9 mouse cellular contexts compared by ENCODE assay signal in the genomic region with DNA sequence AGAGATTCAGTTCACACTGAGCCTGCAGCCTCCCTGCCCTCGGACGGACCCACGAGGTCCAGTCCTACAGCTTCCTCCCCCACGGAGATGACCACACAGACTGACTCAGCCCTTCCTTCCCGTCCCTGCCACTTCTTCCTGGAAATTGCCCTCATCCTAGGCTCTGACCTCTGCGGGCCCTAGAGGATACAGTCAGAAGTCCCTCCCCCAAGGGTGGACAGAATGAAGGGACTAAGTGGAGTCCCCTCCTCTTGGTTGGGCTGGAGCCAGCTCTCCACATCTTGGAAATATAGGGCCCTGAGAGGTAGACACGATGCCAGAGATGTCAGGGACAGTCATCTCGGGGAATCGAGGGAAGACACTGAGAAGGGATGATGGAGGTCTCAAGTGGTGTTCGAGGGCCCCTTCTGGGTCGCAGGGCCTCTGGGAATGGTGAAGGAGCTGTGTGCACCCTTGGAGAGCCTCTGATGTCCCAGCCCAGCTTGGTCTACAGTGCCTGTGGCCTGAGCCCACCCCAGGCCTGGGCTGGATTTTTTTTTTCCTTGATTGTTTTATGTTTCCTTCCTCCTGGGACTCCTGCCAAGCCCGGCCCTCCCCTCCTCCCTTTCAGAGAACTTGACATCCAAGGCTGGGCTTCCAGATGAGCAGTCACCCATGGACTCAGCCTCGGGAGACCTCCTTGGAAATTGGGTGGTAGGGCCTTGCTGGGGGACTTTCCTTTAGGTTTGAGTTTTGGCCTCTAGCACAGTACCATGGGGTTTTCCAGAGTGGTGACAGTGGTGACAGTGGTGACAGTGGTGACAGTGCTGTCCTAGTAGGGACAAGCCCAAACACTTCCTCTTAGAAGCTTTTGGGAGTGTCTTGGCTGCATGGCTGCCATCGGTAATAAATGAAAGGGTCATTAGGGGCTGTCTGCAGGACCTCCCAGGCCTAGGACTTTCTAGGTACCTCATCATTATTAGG. TPM values are rescaled to one million over a fixed set of nuclear protein-coding genes. Genes with fewer than 3 reads are reported as not detected.
A peak's percentile ranks its signal among the peaks of the same experiment; 100 is the strongest.
DNase-seq lines count a peak whose midpoint lies in the region; ATAC-seq and TF ChIP-seq lines count a peak whose summit lies in the region.
"Had no signal": no experiment of that assay in that cellular context is flagged by ENCODE, and none has a peak within 500 bp of the region (broad histone marks: within the 10 kb centered on the region; RNA-seq: fewer than 3 reads in every experiment).

No protein-coding gene starts in this region.

- H3K9ac ChIP-seq in forebrain, postnatal 0 days = no peak overlapping the region
- H3K9ac ChIP-seq in forebrain, embryonic 16.5 days (replicated peaks; ENCODE audit: low read depth, low read length) = no peak overlapping the region
- no peak overlapping the region for H3K9ac ChIP-seq in intestine, embryonic 14.5 days (ENCODE audit: low read length)
- no peak overlapping the region for H3K9ac ChIP-seq in liver, postnatal 0 days (replicated peaks)
- H3K9ac ChIP-seq: neural tube, embryonic 12.5 days had no signal

- no peak for TF ChIP-seq CTCF in forebrain, postnatal 0 days (IDR thresholded peaks at IDR 0.05; ENCODE audit: low read depth)
- no peak for TF ChIP-seq CTCF in liver, postnatal 0 days (IDR thresholded peaks at IDR 0.05; ENCODE audit: low read depth)

- no peaks in the 10 kb centered on the region for H3K4me1 ChIP-seq in forebrain, postnatal 0 days (ENCODE audit: insufficient read depth)
- peaks cover 18% of the 10 kb centered on the region for H3K4me1 ChIP-seq in forebrain, embryonic 16.5 days (replicated peaks; ENCODE audit: control insufficient read depth, insufficient read depth, low read length)
- H3K4me1 ChIP-seq in brown adipose tissue, adult 24 weeks (ENCODE audit: control insufficient read depth, insufficient read depth, insufficient read length, low read length) = peaks cover 30% of the 10 kb centered on the region
- H3K4me1 ChIP-seq in intestine, embryonic 14.5 days (replicated peaks; ENCODE audit: control insufficient read depth, insufficient read depth, low read length) = peaks cover 29% of the 10 kb centered on the region
- peaks cover 25% of the 10 kb centered on the region for H3K4me1 ChIP-seq in liver, postnatal 0 days (ENCODE audit: insufficient read depth)

- no peak for TF ChIP-seq EP300 in liver, postnatal 0 days (IDR thresholded peaks at IDR 0.05; ENCODE audit: low read depth)

- H3K4me2 ChIP-seq in forebrain, postnatal 0 days (ENCODE audit: low read depth) = no peak overlapping the region
- H3K4me2 ChIP-seq in forebrain, embryonic 16.5 days (ENCODE audit: low read length) = no peak overlapping the region
- no peak overlapping the region for H3K4me2 ChIP-seq in intestine, embryonic 14.5 days (ENCODE audit: low read length)
- H3K4me2 ChIP-seq in liver, postnatal 0 days (ENCODE audit: low read depth, low read length) = no peak overlapping the region
- H3K4me2 ChIP-seq: neural tube, embryonic 12.5 days had no signal

- H3K36me3 ChIP-seq in forebrain, postnatal 0 days (ENCODE audit: insufficient read depth) = no peaks in the 10 kb centered on the region
- no peaks in the 10 kb centered on the region for H3K36me3 ChIP-seq in forebrain, embryonic 16.5 days (ENCODE audit: control insufficient read depth, insufficient read depth)
- no peaks in the 10 kb centered on the region for H3K36me3 ChIP-seq in intestine, embryonic 14.5 days (ENCODE audit: control insufficient read depth, insufficient read depth, low read length)
- H3K36me3 ChIP-seq in liver, postnatal 0 days (replicated peaks; ENCODE audit: insufficient read depth, low read length) = no peaks in the 10 kb centered on the region
- H3K36me3 ChIP-seq: neural tube, embryonic 12.5 days had no signal

- 64% methylated on average over 14 of the region's 14 CpGs for WGBS in forebrain, postnatal 0 days
- WGBS in forebrain, embryonic 16.5 days = 68% methylated on average over 14 of the region's 14 CpGs
- WGBS in intestine, embryonic 14.5 days = 49% methylated on average over 14 of the region's 14 CpGs
- WGBS in liver, postnatal 0 days (ENCODE audit: insufficient replicate concordance) = 52% methylated on average over 14 of the region's 14 CpGs

- no peaks in the 10 kb centered on the region for H3K9me3 ChIP-seq in forebrain, postnatal 0 days (ENCODE audit: low read length)
- no peaks in the 10 kb centered on the region for H3K9me3 ChIP-seq in forebrain, embryonic 16.5 days (ENCODE audit: control insufficient read depth, low read length)
- H3K9me3 ChIP-seq in intestine, embryonic 14.5 days (ENCODE audit: control insufficient read depth, low read length) = no peaks in the 10 kb centered on the region
- no peaks in the 10 kb centered on the region for H3K9me3 ChIP-seq in liver, postnatal 0 days (ENCODE audit: low read length)
- H3K9me3 ChIP-seq: neural tube, embryonic 12.5 days had no signal

- no peaks in the 10 kb centered on the region for H3K27me3 ChIP-seq in forebrain, postnatal 0 days (ENCODE audit: insufficient read depth, low read length)
- 0 out of 2 replicates have a peak, but pooled peaks cover 2% of the 10 kb centered on the region for H3K27me3 ChIP-seq in forebrain, embryonic 16.5 days (replicated peaks; ENCODE audit: control insufficient read depth, insufficient read depth, low read length)
- no peaks in the 10 kb centered on the region for H3K27me3 ChIP-seq in intestine, embryonic 14.5 days (replicated peaks; ENCODE audit: control insufficient read depth, insufficient read depth, low read length)
- no peaks in the 10 kb centered on the region; the same call in 1 of the 2 replicates for H3K27me3 ChIP-seq in liver, postnatal 0 days (ENCODE audit: insufficient read depth, low read length)

- H3K27ac ChIP-seq in forebrain, postnatal 0 days (ENCODE audit: low read depth, low read length) = no peak overlapping the region
- H3K27ac ChIP-seq in forebrain, embryonic 16.5 days (ENCODE audit: low read length) = no peak overlapping the region
- peak overlapping the region; percentile 97 for H3K27ac ChIP-seq in brown adipose tissue, adult 24 weeks (replicated peaks; ENCODE audit: low read depth, low read length)
- H3K27ac ChIP-seq in intestine, embryonic 14.5 days (ENCODE audit: low read depth) = peak overlapping the region; percentile 10; the same call in 1 of the 2 replicates
- peak overlapping the region; percentile 58 for H3K27ac ChIP-seq in liver, postnatal 0 days (ENCODE audit: low read depth)
- H3K27ac ChIP-seq: neural tube, embryonic 12.5 days had no signal

- DNase-seq in forebrain, postnatal 0 days = peak; percentile 16
- peak; percentile 64 for DNase-seq in intestine, embryonic 14.5 days (ENCODE audit: low spot score)
- DNase-seq in liver, postnatal 0 days = no peak
- DNase-seq in thymus, postnatal 25 days = no peak
- DNase-seq in embryo, embryonic 10.5 days (ENCODE audit: low spot score) = no peak
- DNase-seq in spleen, adult 18-20 months = no peak

- ATAC-seq in forebrain, postnatal 0 days = no peak
- ATAC-seq in forebrain, embryonic 16.5 days = no peak
- ATAC-seq in intestine, embryonic 14.5 days (replicated peaks; ENCODE audit: low FRiP score, low TSS enrichment, low read depth) = no peak
- peak; percentile 48 for ATAC-seq in liver, postnatal 0 days

- no peak overlapping the region for H3K4me3 ChIP-seq in forebrain, postnatal 0 days (ENCODE audit: low read depth, low read length)
- H3K4me3 ChIP-seq in forebrain, embryonic 16.5 days (replicated peaks; ENCODE audit: low read length) = no peak overlapping the region
- no peak overlapping the region for H3K4me3 ChIP-seq in brown adipose tissue, adult 24 weeks (ENCODE audit: insufficient read depth, low read depth, low read length)
- no peak overlapping the region for H3K4me3 ChIP-seq in intestine, embryonic 14.5 days (ENCODE audit: low read depth, low read length)
- H3K4me3 ChIP-seq in liver, postnatal 0 days (ENCODE audit: low read depth, low read length) = no peak overlapping the region
- H3K4me3 ChIP-seq: neural tube, embryonic 12.5 days had no signal

RNA-seq across cellular contexts. Expression of gene Cdc42ep2, which starts 5.3 kb away (rescaled TPM):
- total RNA-seq in forebrain, postnatal 0 days (2014; rRNA removed) = 13.3 and 18.4 TPM in 2 replicates
- 13.5 and 15.6 TPM in 2 replicates for polyA plus RNA-seq in forebrain, postnatal 0 days (2015; fragmentation: Nextera tagmentation; extraction: Ambion mirVana)
- polyA plus RNA-seq in forebrain, embryonic 16.5 days (2015; fragmentation: Nextera tagmentation; extraction: Ambion mirVana) = 11.1 and 12.4 TPM in 2 replicates
- 4.0 and 5.4 TPM in 2 replicates for polyA plus RNA-seq in brown adipose tissue, adult 24 weeks (2012; ENCODE audit: insufficient read depth, insufficient read length, missing spikeins)
- polyA plus RNA-seq in intestine, embryonic 14.5 days (2014; fragmentation: Nextera tagmentation; extraction: Ambion mirVana) = 7.0 and 9.3 TPM in 2 replicates
- polyA plus RNA-seq in liver, postnatal 0 days (2015; fragmentation: Nextera tagmentation; extraction: Ambion mirVana) = 3.0 TPM in 2 replicates

RNA-seq across cellular contexts. Expression of gene Dpf2, which starts 17.1 kb away (rescaled TPM):
- total RNA-seq in forebrain, postnatal 0 days (2014; rRNA removed) = 52.8 and 64.5 TPM in 2 replicates
- polyA plus RNA-seq in forebrain, postnatal 0 days (2015; fragmentation: Nextera tagmentation; extraction: Ambion mirVana) = 56.8 and 60.1 TPM in 2 replicates
- polyA plus RNA-seq in forebrain, embryonic 16.5 days (2015; fragmentation: Nextera tagmentation; extraction: Ambion mirVana) = 124 and 126 TPM in 2 replicates
- polyA plus RNA-seq in brown adipose tissue, adult 24 weeks (2012; ENCODE audit: insufficient read depth, insufficient read length, missing spikeins) = 22.6 and 36.6 TPM in 2 replicates
- 131 and 145 TPM in 2 replicates for polyA plus RNA-seq in intestine, embryonic 14.5 days (2014; fragmentation: Nextera tagmentation; extraction: Ambion mirVana)
- 28.1 and 32.6 TPM in 2 replicates for polyA plus RNA-seq in liver, postnatal 0 days (2015; fragmentation: Nextera tagmentation; extraction: Ambion mirVana)

RNA-seq across cellular contexts. Expression of gene Pola2, which starts 34.1 kb away (rescaled TPM):
- 12.4 and 18.1 TPM in 2 replicates for total RNA-seq in forebrain, postnatal 0 days (2014; rRNA removed)
- 13.7 and 15.3 TPM in 2 replicates for polyA plus RNA-seq in forebrain, postnatal 0 days (2015; fragmentation: Nextera tagmentation; extraction: Ambion mirVana)
- 31.9 and 34.2 TPM in 2 replicates for polyA plus RNA-seq in forebrain, embryonic 16.5 days (2015; fragmentation: Nextera tagmentation; extraction: Ambion mirVana)
- polyA plus RNA-seq in brown adipose tissue, adult 24 weeks (2012; ENCODE audit: insufficient read depth, insufficient read length, missing spikeins) = 6.5 and 7.0 TPM in 2 replicates
- polyA plus RNA-seq in intestine, embryonic 14.5 days (2014; fragmentation: Nextera tagmentation; extraction: Ambion mirVana) = 84.4 and 87.9 TPM in 2 replicates
- 19.2 and 21.5 TPM in 2 replicates for polyA plus RNA-seq in liver, postnatal 0 days (2015; fragmentation: Nextera tagmentation; extraction: Ambion mirVana)

RNA-seq across cellular contexts. Expression of gene Tigd3, which starts 36.0 kb away (rescaled TPM):
- total RNA-seq in forebrain, postnatal 0 days (2014; rRNA removed) = 9.9 and 14.2 TPM in 2 replicates
- 8.6 and 10.2 TPM in 2 replicates for polyA plus RNA-seq in forebrain, postnatal 0 days (2015; fragmentation: Nextera tagmentation; extraction: Ambion mirVana)
- polyA plus RNA-seq in forebrain, embryonic 16.5 days (2015; fragmentation: Nextera tagmentation; extraction: Ambion mirVana) = 11.0 and 13.7 TPM in 2 replicates
- not detected in 2 replicates for polyA plus RNA-seq in brown adipose tissue, adult 24 weeks (2012; ENCODE audit: insufficient read depth, insufficient read length, missing spikeins)
- polyA plus RNA-seq in intestine, embryonic 14.5 days (2014; fragmentation: Nextera tagmentation; extraction: Ambion mirVana) = 2.0 and 2.1 TPM in 2 replicates
- polyA plus RNA-seq in liver, postnatal 0 days (2015; fragmentation: Nextera tagmentation; extraction: Ambion mirVana) = 1.5 and 1.7 TPM in 2 replicates

RNA-seq across cellular contexts. Expression of gene Slc25a45, which starts 52.3 kb away (rescaled TPM):
- 2.2 and 2.6 TPM in 2 replicates for total RNA-seq in forebrain, postnatal 0 days (2014; rRNA removed)
- 2.0 and 2.9 TPM in 2 replicates for polyA plus RNA-seq in forebrain, postnatal 0 days (2015; fragmentation: Nextera tagmentation; extraction: Ambion mirVana)
- 1.5 and 2.0 TPM in 2 replicates for polyA plus RNA-seq in forebrain, embryonic 16.5 days (2015; fragmentation: Nextera tagmentation; extraction: Ambion mirVana)
- polyA plus RNA-seq in brown adipose tissue, adult 24 weeks (2012; ENCODE audit: insufficient read depth, insufficient read length, missing spikeins) = 2.3 and 2.4 TPM in 2 replicates
- 2.1 and 2.5 TPM in 2 replicates for polyA plus RNA-seq in intestine, embryonic 14.5 days (2014; fragmentation: Nextera tagmentation; extraction: Ambion mirVana)
- 8.4 and 9.1 TPM in 2 replicates for polyA plus RNA-seq in liver, postnatal 0 days (2015; fragmentation: Nextera tagmentation; extraction: Ambion mirVana)

Comparison
In these comparisons a context has a peak if more than half of its experiments do, and no peak if none do; other contexts are left out.
1. DNase-seq: peak in forebrain, postnatal 0 days (single experiment) and intestine, embryonic 14.5 days (single experiment); none in liver, postnatal 0 days (single experiment), thymus, postnatal 25 days (single experiment), embryo, embryonic 10.5 days (single experiment) and spleen, adult 18-20 months (0 of 2).
2. H3K27ac ChIP-seq: peak in brown adipose tissue, adult 24 weeks (single experiment), intestine, embryonic 14.5 days (single experiment) and liver, postnatal 0 days (single experiment); none in forebrain, postnatal 0 days (single experiment) and forebrain, embryonic 16.5 days (single experiment).